Mouse (Mus musculus) stomach, postnatal 0 days (tissue): ENCODE data around the gene Mrc1. TPM values are rescaled to one million over a fixed set of nuclear protein-coding genes. Genes with fewer than 3 reads are reported as not detected.

Experiments used
- ATAC-seq: fragments of 200-750 bp; cut with Nextera tagmentation; 2 replicates; pipeline ENCODE4 v1.8.0; 2017; ENCODE audit not compliant: low FRiP score, low TSS enrichment
- DNase-seq: peaks from one replicate; pipeline ENCODE4 v3.0.0-alpha.2; 2016; ENCODE audit warnings: low spot score
- H3K27ac ChIP-seq: fragments of 300-500 bp; sonication (generic); replicated peaks from 2 replicates; pipeline ENCODE4 v1.5.1; 2014; ENCODE audit warnings: mild to moderate bottlenecking, control low read depth
- H3K27me3 ChIP-seq: fragments of 300-500 bp; sonication (generic); 2 replicates; pipeline ENCODE4 v1.6.1; 2014; ENCODE audit warnings: low read length; ENCODE audit not compliant: control insufficient read depth, insufficient read depth
- H3K36me3 ChIP-seq: fragments of 300-500 bp; sonication (generic); 2 replicates; pipeline ENCODE4 v1.6.1; 2014; ENCODE audit warnings: low read length, mixed read lengths; ENCODE audit not compliant: control insufficient read depth, insufficient read depth
- H3K4me1 ChIP-seq: fragments of 300-500 bp; sonication (generic); replicated peaks from 2 replicates; pipeline ENCODE4 v1.6.1; 2014; ENCODE audit warnings: antibody characterized with exemption; ENCODE audit not compliant: control insufficient read depth, insufficient read depth
- H3K4me2 ChIP-seq: fragments of 300-500 bp; sonication (generic); replicated peaks from 2 replicates; pipeline ENCODE4 v1.6.1; 2014; ENCODE audit warnings: low read depth, mild to moderate bottlenecking, control low read depth, moderate library complexity
- H3K4me3 ChIP-seq: fragments of 300-500 bp; sonication (generic); 2 replicates; pipeline ENCODE4 v1.5.1; 2014; ENCODE audit warnings: low read depth, low read length, control low read depth
- H3K9ac ChIP-seq: fragments of 300-500 bp; sonication (generic); 2 replicates; pipeline ENCODE4 v1.6.1; 2014; ENCODE audit warnings: mild to moderate bottlenecking, low read length, control low read depth, mixed read lengths
- H3K9me3 ChIP-seq: fragments of 300-500 bp; sonication (generic); 2 replicates; pipeline ENCODE4 v1.6.1; 2016; ENCODE audit warnings: low read length; ENCODE audit not compliant: control insufficient read depth
- CTCF ChIP-seq: IDR thresholded peaks from 2 replicates; pipeline ENCODE4 v1.5.1; 2016; ENCODE audit warnings: antibody characterized with exemption, low read depth, mild to moderate bottlenecking, moderate library complexity
- EP300 ChIP-seq: optimal IDR thresholded peaks from 2 replicates; pipeline ENCODE3; 2016; ENCODE audit warnings: antibody characterized with exemption
- WGBS: fragments of 180-500 bp; shearing (Covaris S2); extraction: QIAGEN DNeasy Blood & Tissue Kit; methylation state at CpG from one replicate; pipeline ENCODE4 v1.1.7; 2014; 5-methylcytosine and 5-hydroxymethylcytosine counted together
- polyA plus RNA-seq: library from polyadenylated mRNA; unstranded; fragments of >200 nt; fragmentation: Nextera tagmentation; extraction: Ambion mirVana; gene quantifications from 2 replicates; pipeline ENCODE4 v1.2.1, GENCODE M21; 2015

The Mrc1 gene
- polyA plus RNA-seq, 1 experiment from 2014 or later, result 9.9 TPM

- ATAC-seq, result no peak
- Histone ChIP-seq H3K9ac (no peak overlapping the region), H3K4me1 (no peaks in the 10 kb centered on the region), H3K9me3 (no peaks in the 10 kb centered on the region), H3K36me3 (no peaks in the 10 kb centered on the region), H3K4me3 (no peak overlapping the region), H3K27ac (no peak overlapping the region), H3K4me2 (no peak overlapping the region), H3K27me3 (no peaks in the 10 kb centered on the region)
- 52% methylated on average over 3 of the region's 3 CpGs for WGBS
- TF ChIP-seq EP300, result no peak
- TF ChIP-seq CTCF, result no peak
- DNase-seq, result no peak
These were observed 14.4 kb upstream of the Mrc1 start for GRCm38 (mm10) chr2:14214764-14215163.

GRCm38 (mm10) chr2:14216653-14217052 is 12.5 kb upstream of the Mrc1 start:
- Histone ChIP-seq H3K27me3 (no peaks in the 10 kb centered on the region), H3K4me2 (no peak overlapping the region), H3K9me3 (no peaks in the 10 kb centered on the region), H3K36me3 (no peaks in the 10 kb centered on the region), H3K9ac (no peak overlapping the region), H3K4me3 (no peak overlapping the region), H3K27ac (no peak overlapping the region), H3K4me1 (no peaks in the 10 kb centered on the region)
- WGBS, result 50% methylated on average over 3 of the region's 3 CpGs
- DNase-seq, result no peak
- ATAC-seq, result no peak
- no peak for TF ChIP-seq EP300
- TF ChIP-seq CTCF, result no peak

- no peak overlapping the region for H3K9ac ChIP-seq
- no peaks in the 10 kb centered on the region for H3K36me3 ChIP-seq
- TF ChIP-seq EP300, result no peak
- TF ChIP-seq CTCF, result peak; percentile 5; the same call in 1 of the 2 replicates
- no peak overlapping the region for H3K4me3 ChIP-seq
- H3K4me1 ChIP-seq, result no peaks in the 10 kb centered on the region
- H3K27ac ChIP-seq, result no peak overlapping the region
- no peak for DNase-seq
- H3K4me2 ChIP-seq, result no peak overlapping the region
- no peaks in the 10 kb centered on the region for H3K27me3 ChIP-seq
- H3K9me3 ChIP-seq, result no peaks in the 10 kb centered on the region
- no peak for ATAC-seq
- WGBS, result 85% methylated on average over 6 of the region's 6 CpGs
These were observed 11.1 kb upstream of the Mrc1 start for GRCm38 (mm10) chr2:14218126-14218525.

- no peak for ATAC-seq
- H3K36me3 ChIP-seq, result no peaks in the 10 kb centered on the region
- no peak overlapping the region for H3K9ac ChIP-seq
- TF ChIP-seq EP300 (no peak), CTCF (no peak)
- H3K4me3 ChIP-seq, result no peak overlapping the region
- H3K27me3 ChIP-seq, result no peaks in the 10 kb centered on the region
- H3K9me3 ChIP-seq, result no peaks in the 10 kb centered on the region
- no peak overlapping the region for H3K4me2 ChIP-seq
- 76% methylated on average over 3 of the region's 4 CpGs for WGBS
- no peak overlapping the region for H3K27ac ChIP-seq
- no peak for DNase-seq
- H3K4me1 ChIP-seq, result no peaks in the 10 kb centered on the region
These were observed 4.8 kb upstream of the Mrc1 start for GRCm38 (mm10) chr2:14224387-14224786.

GRCm38 (mm10) chr2:14228495-14228894 is 697 bp upstream of the Mrc1 start:
- DNase-seq (no peak), ATAC-seq (no peak)
- H3K27ac ChIP-seq, result no peak overlapping the region
- no peak overlapping the region for H3K4me2 ChIP-seq
- no peaks in the 10 kb centered on the region for H3K4me1 ChIP-seq
- H3K9me3 ChIP-seq, result no peaks in the 10 kb centered on the region
- 57% methylated on average over 6 of the region's 6 CpGs for WGBS
- no peaks in the 10 kb centered on the region for H3K36me3 ChIP-seq
- no peaks in the 10 kb centered on the region for H3K27me3 ChIP-seq
- H3K9ac ChIP-seq, result no peak overlapping the region
- TF ChIP-seq EP300, result no peak
- H3K4me3 ChIP-seq, result no peak overlapping the region

GRCm38 (mm10) chr2:14229979-14230378 is 787 bp downstream of the Mrc1 start:
- Histone ChIP-seq H3K27ac (no peak overlapping the region), H3K9me3 (no peaks in the 10 kb centered on the region), H3K4me3 (no peak overlapping the region), H3K27me3 (no peaks in the 10 kb centered on the region), H3K4me1 (no peaks in the 10 kb centered on the region), H3K4me2 (no peak overlapping the region), H3K36me3 (no peaks in the 10 kb centered on the region), H3K9ac (no peak overlapping the region)
- DNase-seq, result no peak
- TF ChIP-seq EP300, result no peak
- no peak for TF ChIP-seq CTCF
- no peak for ATAC-seq
- WGBS, result 88% methylated on average over 14 of the region's 14 CpGs
